Mouse (Mus musculus) c-Kit-positive CD71-negative TER-119-negative erythroid progenitor cells, embryonic 14.5 days (primary cell): ENCODE results near the gene Spag17.

ENCODE experiments used
- DNase-seq: peaks from one replicate; pipeline ENCODE4 v3.0.0-alpha.2; 2013; ENCODE audit warnings: low read depth

Gene Spag17

GRCm38 (mm10) chr3:99964345-99964744 lies 79.1 kb downstream of the Spag17 start:
- no peak for DNase-seq

GRCm38 (mm10) chr3:99965863-99966262 lies 80.7 kb downstream of the Spag17 start:
- DNase-seq, result no peak

- DNase-seq, result no peak
Measured at GRCm38 (mm10) chr3:99966285-99966684, 81.1 kb downstream of the Spag17 start.

- DNase-seq, result no peak
Measured at GRCm38 (mm10) chr3:99970766-99971165, 85.6 kb downstream of the Spag17 start.

- DNase-seq, result no peak
Measured at GRCm38 (mm10) chr3:99981046-99981445, 95.8 kb downstream of the Spag17 start.

- no peak for DNase-seq
Measured at GRCm38 (mm10) chr3:100004676-100005075, 119.5 kb downstream of the Spag17 start.

- no peak for DNase-seq
Measured at GRCm38 (mm10) chr3:100009807-100010206, 124.6 kb downstream of the Spag17 start.

GRCm38 (mm10) chr3:100014110-100014509 lies 128.9 kb downstream of the Spag17 start:
- DNase-seq, result no peak

GRCm38 (mm10) chr3:100031291-100031690 lies 146.1 kb downstream of the Spag17 start:
- DNase-seq, result no peak

GRCm38 (mm10) chr3:100032969-100033368 lies 147.8 kb downstream of the Spag17 start:
- no peak for DNase-seq

GRCm38 (mm10) chr3:100034366-100034956 lies 149.3 kb downstream of the Spag17 start:
- DNase-seq, result no peak

GRCm38 (mm10) chr3:100035097-100035496 lies 149.9 kb downstream of the Spag17 start:
- no peak for DNase-seq

- DNase-seq, result no peak
Measured at GRCm38 (mm10) chr3:100036846-100037245, 151.6 kb downstream of the Spag17 start.

- no peak for DNase-seq
Measured at GRCm38 (mm10) chr3:100074406-100074805, 189.2 kb downstream of the Spag17 start.

GRCm38 (mm10) chr3:100102386-100103092 lies 217.3 kb downstream of the Spag17 start:
- no peak for DNase-seq

- DNase-seq, result no peak
Measured at GRCm38 (mm10) chr3:100106736-100107135, 221.5 kb downstream of the Spag17 start.

GRCm38 (mm10) chr3:100118681-100119080 lies 233.5 kb downstream of the Spag17 start:
- no peak for DNase-seq

- no peak for DNase-seq
Measured at GRCm38 (mm10) chr3:100121961-100122360, 236.8 kb downstream of the Spag17 start.

- no peak for DNase-seq
Measured at GRCm38 (mm10) chr3:100122445-100122844, 237.2 kb downstream of the Spag17 start.

GRCm38 (mm10) chr3:100160682-100161445 lies 275.7 kb downstream of the Spag17 start:
- DNase-seq, result no peak

GRCm38 (mm10) chr3:100161665-100162314 lies 276.6 kb downstream of the Spag17 start:
- DNase-seq, result no peak

GRCm38 (mm10) chr3:100162315-100163105 lies 277.3 kb downstream of the Spag17 start, which contains the start of the genes Gdap2 and Wdr3:
TSS of gene Gdap2 (plus strand) at chr3:100162381.
TSS of gene Wdr3 (minus strand) at chr3:100162407.
- DNase-seq, result peak; percentile 92
